Mouse (Mus musculus): Measurements from ENCODE around the gene D16Ertd472e. TPM values are rescaled to one million over a fixed set of nuclear protein-coding genes. Genes with fewer than 3 reads are reported as not detected.

Gene D16Ertd472e
- polyA plus RNA-seq (2015; fragmentation: Nextera tagmentation; extraction: Ambion mirVana): 6.4 and 7.9 TPM in 2 replicates

DNA sequence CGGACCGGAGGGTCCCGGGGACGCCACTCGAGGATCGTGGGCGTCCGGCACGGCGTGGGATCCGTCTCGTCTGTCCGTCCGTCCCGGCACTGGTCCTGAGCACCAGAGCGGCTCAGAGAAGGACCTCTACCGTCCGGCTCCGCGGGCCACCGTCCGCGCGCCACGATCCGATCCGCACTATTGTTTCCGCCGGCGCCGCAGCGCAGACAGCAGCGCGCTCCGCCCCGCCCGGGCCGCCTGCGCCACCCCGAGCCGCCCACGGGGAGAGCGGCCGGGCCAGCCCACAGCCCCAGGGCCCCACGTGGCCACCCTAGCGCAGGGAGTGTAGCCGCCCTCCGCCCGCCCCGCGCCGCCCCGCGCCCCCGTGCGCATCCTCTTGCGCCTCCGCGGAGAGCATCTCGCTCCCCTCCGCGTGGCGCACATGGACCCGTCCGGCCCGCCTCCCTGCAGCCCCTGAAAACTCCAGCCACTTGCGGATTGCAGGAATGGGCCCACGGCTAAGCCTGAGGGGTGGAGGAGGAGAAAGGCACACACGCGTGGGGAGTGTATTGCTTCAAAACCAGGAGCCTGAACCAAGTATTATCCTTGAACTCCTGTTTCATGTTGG is at the start of gene D16Ertd472e:
Gene D16Ertd472e (minus strand): TSS at position 231 of the 607 bp plus-strand sequence.
- Histone ChIP-seq H3K36me3 (no peaks in the 10 kb centered on the region), H3K27me3 (no peaks in the 10 kb centered on the region), H3K9me3 (no peaks in the 10 kb centered on the region), H3K9ac (peak within 1 kb of the TSS; percentile 54), H3K4me3 (peak within 1 kb of the TSS; percentile 79), H3K4me1 (replicated peaks) (peaks cover 19% of the 10 kb centered on the region), H3K27ac (replicated peaks) (peak within 1 kb of the TSS; percentile 81), H3K4me2 (peak within 1 kb of the TSS; percentile 68)
- ATAC-seq (ENCODE audit: low FRiP score, low read depth): peak; percentile 98
- under 1% methylated on average over 53 of the region's 70 CpGs for WGBS

DNA sequence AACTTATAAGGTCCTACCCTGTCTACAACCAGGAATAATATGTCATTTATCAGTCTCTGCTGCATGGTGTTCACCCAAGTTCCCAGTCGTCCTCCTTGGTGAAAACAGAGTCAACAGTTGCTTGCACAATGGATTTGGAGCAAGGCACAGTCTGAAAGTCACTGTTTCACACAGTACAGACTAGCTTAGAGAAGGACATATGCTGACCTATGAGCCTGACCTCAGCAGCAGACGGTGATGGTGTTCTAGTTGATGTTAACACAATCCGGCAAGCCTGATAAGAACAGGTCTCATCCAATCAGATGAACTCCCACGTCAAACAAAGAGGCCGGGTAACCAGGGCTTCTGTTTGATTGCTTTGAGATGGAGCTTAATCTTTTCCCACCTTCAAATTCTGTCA is 46.2 kb upstream of the D16Ertd472e start:
- Histone ChIP-seq H3K27me3 (no peaks in the 10 kb centered on the region), H3K36me3 (no peaks in the 10 kb centered on the region), H3K9ac (no peak overlapping the region), H3K4me2 (no peak overlapping the region), H3K4me1 (replicated peaks) (no peaks in the 10 kb centered on the region), H3K9me3 (no peaks in the 10 kb centered on the region), H3K27ac (replicated peaks) (no peak overlapping the region), H3K4me3 (no peak overlapping the region)
- 76% methylated on average over 5 of the region's 5 CpGs for WGBS
- no peak for ATAC-seq (ENCODE audit: low FRiP score, low read depth)

DNA sequence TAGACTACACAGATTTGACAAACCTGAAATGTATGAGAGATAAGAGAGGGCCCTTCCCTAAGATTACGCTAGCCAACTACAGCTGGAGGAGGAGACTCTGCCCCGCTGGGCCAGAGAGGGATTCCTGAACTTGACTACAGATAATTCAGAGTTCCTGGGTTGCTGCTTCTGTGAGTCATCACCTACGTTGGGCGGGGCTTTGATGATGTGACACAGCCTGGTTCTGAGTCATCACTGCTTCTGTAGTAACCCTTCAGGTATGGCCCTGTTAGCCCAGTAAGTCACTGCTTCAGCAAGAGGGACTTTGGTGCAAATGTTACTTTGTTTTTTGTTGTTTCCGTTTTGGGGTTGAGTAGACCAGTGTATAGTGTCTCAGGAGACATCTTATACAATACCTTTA is 42.9 kb upstream of the D16Ertd472e start:
- 90% methylated on average over 5 of the region's 5 CpGs for WGBS
- no peaks in the 10 kb centered on the region for H3K36me3 ChIP-seq
- ATAC-seq (ENCODE audit: low FRiP score, low read depth): no peak
- H3K4me1 ChIP-seq (replicated peaks): no peaks in the 10 kb centered on the region
- H3K9me3 ChIP-seq: no peaks in the 10 kb centered on the region
- no peak overlapping the region for H3K4me2 ChIP-seq
- no peaks in the 10 kb centered on the region for H3K27me3 ChIP-seq
- H3K4me3 ChIP-seq: no peak overlapping the region
- H3K9ac ChIP-seq: no peak overlapping the region
- H3K27ac ChIP-seq (replicated peaks): no peak overlapping the region

DNA sequence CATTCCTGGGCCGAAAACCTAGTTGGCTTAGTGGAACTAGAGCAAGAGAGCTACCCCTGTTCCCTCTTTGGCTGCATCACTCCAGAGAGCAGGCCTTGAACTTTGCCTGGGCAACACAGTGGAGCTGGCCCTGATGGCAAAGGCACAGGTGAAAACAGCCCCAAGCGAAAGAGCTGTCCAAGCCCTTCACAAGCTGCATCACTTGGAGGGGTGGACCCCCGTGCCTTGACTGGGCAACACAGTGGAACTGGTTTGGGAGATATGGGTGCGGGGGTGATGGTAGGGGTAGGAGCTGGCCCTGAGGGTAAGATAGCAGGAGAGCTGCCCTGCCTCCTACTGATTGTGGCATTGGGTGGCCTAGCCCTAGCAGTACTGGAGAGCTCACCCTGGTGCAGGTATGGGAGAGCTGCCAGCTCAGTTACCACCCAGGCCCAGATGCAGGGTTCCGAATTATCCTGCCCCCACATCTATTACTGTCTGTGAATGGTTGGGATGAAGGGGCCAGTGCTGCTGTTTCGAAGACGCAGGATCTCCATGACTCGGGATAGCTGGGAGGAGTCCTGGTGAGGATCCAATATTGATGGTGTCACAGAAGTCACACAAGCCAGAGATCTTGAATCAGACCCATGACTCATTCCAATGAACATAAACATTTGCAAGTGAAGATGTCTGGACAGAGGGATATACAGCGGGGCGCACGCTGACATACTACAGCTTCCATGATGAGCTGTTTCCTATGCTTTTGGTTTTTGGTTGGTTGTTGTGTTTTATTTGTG is 41.4 kb upstream of the D16Ertd472e start:
- no peak overlapping the region for H3K4me3 ChIP-seq
- no peaks in the 10 kb centered on the region for H3K36me3 ChIP-seq
- H3K27ac ChIP-seq (replicated peaks): no peak overlapping the region
- H3K4me2 ChIP-seq: no peak overlapping the region
- WGBS: 95% methylated on average over 11 of the region's 11 CpGs
- no peaks in the 10 kb centered on the region for H3K27me3 ChIP-seq
- ATAC-seq (ENCODE audit: low FRiP score, low read depth): no peak
- no peaks in the 10 kb centered on the region for H3K9me3 ChIP-seq
- no peaks in the 10 kb centered on the region for H3K4me1 ChIP-seq (replicated peaks)
- no peak overlapping the region for H3K9ac ChIP-seq

DNA sequence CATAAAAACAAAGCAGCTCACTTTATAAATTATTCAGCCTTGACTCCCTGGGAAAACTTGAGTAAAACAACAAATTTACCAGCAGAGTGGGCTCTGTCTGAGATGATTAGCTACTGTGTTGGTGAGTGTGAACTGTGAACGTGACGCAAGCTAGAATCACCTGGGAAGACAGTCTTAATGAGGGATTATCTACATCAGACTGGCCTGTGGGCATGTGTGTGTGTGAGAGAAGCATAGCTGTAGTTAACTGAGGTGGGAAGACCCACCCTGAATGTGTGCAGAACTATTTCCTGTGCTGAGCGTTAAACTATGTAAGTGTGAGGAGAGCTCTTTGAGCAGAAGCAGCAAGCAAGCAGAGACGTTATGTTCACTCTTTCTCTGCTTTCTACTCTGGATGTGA is 29.7 kb upstream of the D16Ertd472e start:
- Histone ChIP-seq H3K27ac (replicated peaks) (no peak overlapping the region), H3K4me1 (replicated peaks) (no peaks in the 10 kb centered on the region), H3K27me3 (no peaks in the 10 kb centered on the region), H3K4me3 (no peak overlapping the region), H3K36me3 (no peaks in the 10 kb centered on the region), H3K4me2 (no peak overlapping the region), H3K9ac (no peak overlapping the region), H3K9me3 (no peaks in the 10 kb centered on the region)
- no peak for ATAC-seq (ENCODE audit: low FRiP score, low read depth)
- 81% methylated on average over 4 of the region's 4 CpGs for WGBS

DNA sequence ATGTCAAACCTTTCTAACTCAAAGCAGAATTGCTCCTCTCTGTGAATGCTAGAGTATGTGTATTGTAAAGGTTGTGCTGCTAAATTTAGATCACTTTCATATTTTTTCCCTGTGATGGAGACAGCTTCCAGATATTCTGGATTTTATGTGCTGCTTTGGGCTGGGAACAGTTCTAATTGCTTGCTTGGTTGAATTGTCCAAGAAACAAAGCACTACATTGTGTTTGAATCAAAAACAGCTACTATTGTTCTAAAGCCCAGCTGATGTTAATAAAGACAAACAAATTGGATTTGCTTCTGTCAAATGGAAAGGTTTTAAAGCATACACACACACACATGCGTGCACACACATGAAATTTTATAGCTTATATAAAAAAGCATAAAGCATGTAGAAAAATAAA is 22.4 kb upstream of the D16Ertd472e start:
- Histone ChIP-seq H3K9me3 (no peaks in the 10 kb centered on the region), H3K9ac (no peak overlapping the region), H3K36me3 (no peaks in the 10 kb centered on the region), H3K27ac (replicated peaks) (no peak overlapping the region), H3K4me1 (replicated peaks) (no peaks in the 10 kb centered on the region), H3K4me3 (no peak overlapping the region), H3K27me3 (no peaks in the 10 kb centered on the region), H3K4me2 (no peak overlapping the region)
- no peak for ATAC-seq (ENCODE audit: low FRiP score, low read depth)
- WGBS: 87% methylated on average over 1 of the region's 1 CpGs

DNA sequence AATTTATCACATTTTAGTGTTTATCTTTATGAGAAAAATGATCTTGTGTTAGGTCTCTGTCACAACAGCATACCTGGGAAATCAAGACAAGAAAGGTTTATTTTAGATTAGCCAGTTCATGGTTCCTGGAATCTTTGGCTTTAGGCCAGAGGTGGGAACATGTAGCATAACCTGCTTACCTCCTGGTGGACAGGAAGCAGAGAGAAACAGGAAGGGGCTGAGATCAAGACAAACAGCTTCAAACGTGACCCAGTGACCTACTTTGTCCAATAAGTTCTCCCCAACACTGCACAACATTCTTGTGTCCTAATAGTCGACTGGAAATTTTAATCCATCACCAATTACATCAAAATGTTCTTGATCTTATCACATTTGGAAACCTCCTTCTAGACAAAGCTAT is 19.9 kb upstream of the D16Ertd472e start:
- no peaks in the 10 kb centered on the region for H3K27me3 ChIP-seq
- no peaks in the 10 kb centered on the region for H3K36me3 ChIP-seq
- no peak for ATAC-seq (ENCODE audit: low FRiP score, low read depth)
- H3K4me3 ChIP-seq: no peak overlapping the region
- no peak overlapping the region for H3K9ac ChIP-seq
- H3K4me1 ChIP-seq (replicated peaks): no peaks in the 10 kb centered on the region
- no peak overlapping the region for H3K4me2 ChIP-seq
- WGBS: 70% methylated on average over 2 of the region's 2 CpGs
- H3K27ac ChIP-seq (replicated peaks): no peak overlapping the region
- no peaks in the 10 kb centered on the region for H3K9me3 ChIP-seq

DNA sequence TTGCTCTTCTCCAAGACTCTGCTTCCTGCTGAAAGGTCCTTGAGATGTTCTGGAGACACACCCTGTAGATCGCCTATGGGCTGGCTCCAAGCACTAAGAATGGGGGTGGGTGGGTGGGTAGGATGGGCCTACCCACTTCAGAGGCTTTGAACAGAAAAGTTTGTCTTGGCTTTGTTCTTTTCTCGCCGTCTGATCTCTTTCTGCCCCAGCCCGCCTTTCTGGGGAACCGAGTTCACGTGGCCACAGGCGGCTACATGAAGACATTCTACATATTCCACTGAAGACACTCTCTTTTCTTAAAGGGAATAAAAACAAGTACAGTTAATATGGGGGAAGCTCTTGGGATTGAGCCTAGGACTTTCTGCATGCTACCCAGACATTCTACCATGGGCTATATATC is 19.3 kb upstream of the D16Ertd472e start:
- no peaks in the 10 kb centered on the region for H3K36me3 ChIP-seq
- H3K9me3 ChIP-seq: no peaks in the 10 kb centered on the region
- H3K9ac ChIP-seq: no peak overlapping the region
- 88% methylated on average over 7 of the region's 7 CpGs for WGBS
- no peak overlapping the region for H3K4me2 ChIP-seq
- no peaks in the 10 kb centered on the region for H3K27me3 ChIP-seq
- H3K4me3 ChIP-seq: no peak overlapping the region
- no peaks in the 10 kb centered on the region for H3K4me1 ChIP-seq (replicated peaks)
- H3K27ac ChIP-seq (replicated peaks): no peak overlapping the region
- no peak for ATAC-seq (ENCODE audit: low FRiP score, low read depth)

DNA sequence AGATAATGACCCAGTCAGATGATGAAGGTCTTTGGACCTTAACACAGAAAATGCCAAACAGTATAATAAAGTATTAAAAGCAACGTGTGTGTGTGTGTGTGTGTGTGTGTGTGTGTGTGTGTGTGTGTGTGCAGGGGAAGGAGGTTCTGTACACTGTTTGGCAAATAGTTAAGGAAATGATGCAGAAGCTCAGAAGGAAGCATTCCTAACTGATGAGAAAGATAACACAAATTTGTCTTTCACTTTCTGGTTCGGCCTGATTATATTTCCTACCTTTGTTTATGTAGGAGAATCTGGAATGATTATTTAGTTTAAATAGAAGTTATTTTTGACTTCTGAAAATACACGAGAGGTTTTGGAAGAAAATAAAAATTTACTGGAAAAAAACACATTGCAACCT is 17.6 kb upstream of the D16Ertd472e start:
- no peak overlapping the region for H3K4me3 ChIP-seq
- H3K36me3 ChIP-seq: no peaks in the 10 kb centered on the region
- no peak overlapping the region for H3K4me2 ChIP-seq
- no peaks in the 10 kb centered on the region for H3K4me1 ChIP-seq (replicated peaks)
- H3K9ac ChIP-seq: no peak overlapping the region
- no peak for ATAC-seq (ENCODE audit: low FRiP score, low read depth)
- H3K9me3 ChIP-seq: no peaks in the 10 kb centered on the region
- no peak overlapping the region for H3K27ac ChIP-seq (replicated peaks)
- 72% methylated on average over 3 of the region's 3 CpGs for WGBS
- H3K27me3 ChIP-seq: no peaks in the 10 kb centered on the region

DNA sequence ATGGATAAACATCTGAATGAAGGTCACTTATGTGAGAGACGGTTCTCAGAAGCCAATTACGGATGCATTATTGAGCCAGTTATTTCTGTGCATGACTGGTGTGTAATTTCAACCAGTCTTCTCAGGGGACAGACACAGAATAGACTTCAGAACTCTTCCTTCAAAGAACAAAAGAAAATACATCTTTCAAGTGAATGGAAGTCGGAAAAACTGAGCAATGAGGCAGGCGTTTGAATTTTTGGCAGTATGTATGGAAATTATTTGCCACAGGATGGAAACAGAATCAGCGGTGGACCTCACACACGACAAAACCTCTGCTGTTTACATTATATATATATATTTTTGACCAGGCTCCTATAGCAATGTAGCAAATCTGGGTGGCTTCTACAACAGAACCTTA is 14.6 kb upstream of the D16Ertd472e start:
- Histone ChIP-seq H3K27ac (replicated peaks) (no peak overlapping the region), H3K4me1 (replicated peaks) (no peaks in the 10 kb centered on the region), H3K9me3 (no peaks in the 10 kb centered on the region), H3K4me2 (no peak overlapping the region), H3K27me3 (no peaks in the 10 kb centered on the region), H3K4me3 (no peak overlapping the region), H3K9ac (no peak overlapping the region), H3K36me3 (no peaks in the 10 kb centered on the region)
- 84% methylated on average over 6 of the region's 6 CpGs for WGBS
- no peak for ATAC-seq (ENCODE audit: low FRiP score, low read depth)

DNA sequence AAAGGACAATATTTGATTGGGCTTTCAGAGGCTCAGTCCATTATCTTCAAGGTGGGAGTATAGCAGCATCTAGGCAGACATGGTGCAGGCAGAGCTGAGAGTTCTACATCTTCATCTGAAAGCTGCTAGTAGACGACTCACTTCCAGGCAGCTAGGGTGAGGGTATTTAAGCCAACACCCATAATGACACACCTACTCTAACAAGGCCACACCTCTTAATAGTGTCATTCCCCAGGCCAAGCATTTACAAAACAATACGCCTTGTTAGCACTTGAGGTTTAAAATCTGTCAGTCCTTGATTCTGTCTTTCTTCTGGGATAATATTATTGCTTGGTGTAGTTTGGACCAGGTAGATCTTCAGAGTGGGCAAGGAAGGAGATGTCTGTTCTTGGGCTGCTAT is 12.3 kb upstream of the D16Ertd472e start:
- no peaks in the 10 kb centered on the region for H3K27me3 ChIP-seq
- no peaks in the 10 kb centered on the region for H3K9me3 ChIP-seq
- H3K4me2 ChIP-seq: no peak overlapping the region
- H3K4me1 ChIP-seq (replicated peaks): no peaks in the 10 kb centered on the region
- H3K4me3 ChIP-seq: no peak overlapping the region
- no peaks in the 10 kb centered on the region for H3K36me3 ChIP-seq
- H3K9ac ChIP-seq: no peak overlapping the region
- WGBS: 88% methylated on average over 2 of the region's 2 CpGs
- no peak overlapping the region for H3K27ac ChIP-seq (replicated peaks)
- no peak for ATAC-seq (ENCODE audit: low FRiP score, low read depth)

DNA sequence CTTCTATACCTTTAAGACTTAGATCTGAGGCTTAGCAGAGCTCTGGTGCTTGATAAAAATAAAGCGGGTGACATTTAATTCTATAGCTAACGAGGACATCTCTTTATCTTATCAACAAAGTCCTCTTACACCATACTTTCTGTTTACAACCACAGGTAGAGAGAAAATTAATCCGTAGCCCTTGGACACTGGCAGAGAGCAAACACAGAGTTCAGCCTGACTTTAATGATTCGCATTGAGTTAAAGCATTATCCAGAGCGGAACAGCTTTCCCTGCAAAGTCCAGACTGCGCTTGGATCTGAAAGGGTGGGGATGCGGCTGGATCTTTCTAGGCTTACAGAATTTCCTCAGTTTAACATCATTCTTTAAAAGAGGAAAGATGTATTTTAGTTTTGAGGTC is 10.1 kb upstream of the D16Ertd472e start:
- Histone ChIP-seq H3K36me3 (no peaks in the 10 kb centered on the region), H3K9ac (no peak overlapping the region), H3K4me2 (no peak overlapping the region), H3K4me1 (replicated peaks) (no peaks in the 10 kb centered on the region), H3K27ac (replicated peaks) (no peak overlapping the region), H3K4me3 (no peak overlapping the region), H3K27me3 (no peaks in the 10 kb centered on the region), H3K9me3 (no peaks in the 10 kb centered on the region)
- WGBS: 89% methylated on average over 7 of the region's 7 CpGs
- ATAC-seq (ENCODE audit: low FRiP score, low read depth): no peak

Measured in hindbrain, embryonic 15.5 days (tissue).